ENCODE assay signal across 11 mouse cellular contexts in the genomic region with DNA sequence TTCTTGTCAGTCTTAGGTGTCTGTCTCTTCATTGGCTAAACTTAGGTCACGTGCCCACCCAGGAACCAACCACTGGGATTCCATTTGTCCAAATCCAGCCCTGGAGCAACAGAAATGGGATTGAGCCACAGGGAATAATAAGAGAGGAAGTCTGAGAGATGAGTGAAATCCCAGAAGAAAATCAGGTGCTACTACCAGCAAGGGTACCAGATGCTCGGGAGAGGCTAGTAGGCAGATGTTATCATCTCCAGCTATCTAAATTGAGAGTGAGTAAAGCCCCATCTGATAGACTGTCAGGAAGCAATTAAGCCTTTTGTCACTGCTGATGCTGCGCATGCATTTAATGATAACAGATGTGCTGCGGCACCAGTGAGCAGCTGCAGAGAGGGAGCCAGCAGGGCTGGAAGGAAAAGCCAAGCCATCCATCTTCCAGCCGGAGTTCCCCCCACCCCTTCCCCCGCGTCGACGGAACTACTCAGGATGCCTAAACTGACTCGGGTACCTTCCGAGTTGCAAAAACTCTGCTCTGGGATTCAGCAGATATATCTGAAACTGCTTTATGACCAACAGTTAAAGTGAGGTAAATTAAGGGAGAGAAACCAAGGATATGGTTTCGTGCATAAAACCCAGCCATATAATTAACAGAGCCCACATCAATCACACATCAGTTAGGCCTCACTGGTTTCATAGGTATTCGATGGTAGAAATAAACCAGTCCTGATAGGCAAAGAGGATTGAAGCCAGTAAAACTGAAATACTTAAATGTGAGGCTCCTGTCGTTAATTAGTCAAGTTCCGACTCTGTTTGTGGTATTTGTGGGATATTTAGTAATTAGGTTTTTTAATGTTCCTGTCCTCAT. TPM values are rescaled to one million over a fixed set of nuclear protein-coding genes. Genes with fewer than 3 reads are reported as not detected.
DNase-seq lines count a peak whose midpoint lies in the region; ATAC-seq and TF ChIP-seq lines count a peak whose summit lies in the region.
"Had no signal": no experiment of that assay in that cellular context is flagged by ENCODE, and none has a peak within 500 bp of the region (broad histone marks: within the 10 kb centered on the region; RNA-seq: fewer than 3 reads in every experiment).

No protein-coding gene starts in this region.

- no peaks in the 10 kb centered on the region for H3K4me1 ChIP-seq in lung, embryonic 14.5 days (ENCODE audit: insufficient read depth)
- H3K4me1 ChIP-seq in forebrain, embryonic 16.5 days (replicated peaks; ENCODE audit: control insufficient read depth, insufficient read depth, low read length) = no peaks in the 10 kb centered on the region
- no peaks in the 10 kb centered on the region for H3K4me1 ChIP-seq in limb, embryonic 14.5 days (ENCODE audit: control insufficient read depth, insufficient read depth, low read length)
- H3K4me1 ChIP-seq in stomach, postnatal 0 days (replicated peaks; ENCODE audit: control insufficient read depth, insufficient read depth) = no peaks in the 10 kb centered on the region

- peak; percentile 10 for DNase-seq in lung, embryonic 14.5 days
- no peak for DNase-seq in lung, postnatal 36 days
- DNase-seq in limb, embryonic 14.5 days (ENCODE audit: low spot score) = peak; percentile 16
- peak; percentile 42 for DNase-seq in retina, embryonic 14.5 days (ENCODE audit: low spot score)
- DNase-seq in stomach, postnatal 0 days (ENCODE audit: low spot score) = no peak
- DNase-seq in lung, postnatal 14 days = no peak
- DNase-seq in thymus, postnatal 4 days = no peak
- DNase-seq: kidney, adult 9 months had no signal

- H3K27ac ChIP-seq in lung, embryonic 14.5 days (ENCODE audit: low read depth) = no peak overlapping the region
- no peak overlapping the region for H3K27ac ChIP-seq in forebrain, embryonic 16.5 days (ENCODE audit: low read length)
- no peak overlapping the region for H3K27ac ChIP-seq in limb, embryonic 14.5 days (replicated peaks; ENCODE audit: low read depth, low read length)
- H3K27ac ChIP-seq in stomach, postnatal 0 days (replicated peaks) = no peak overlapping the region

- WGBS in lung, embryonic 14.5 days = 33% methylated on average over 15 of the region's 15 CpGs
- WGBS in forebrain, embryonic 16.5 days = 59% methylated on average over 15 of the region's 15 CpGs
- WGBS in limb, embryonic 14.5 days = 9% methylated on average over 15 of the region's 15 CpGs
- WGBS in stomach, postnatal 0 days = 40% methylated on average over 15 of the region's 15 CpGs

- no peaks in the 10 kb centered on the region for H3K36me3 ChIP-seq in lung, embryonic 14.5 days (ENCODE audit: insufficient read depth)
- no peaks in the 10 kb centered on the region for H3K36me3 ChIP-seq in forebrain, embryonic 16.5 days (ENCODE audit: control insufficient read depth, insufficient read depth)
- H3K36me3 ChIP-seq in limb, embryonic 14.5 days (ENCODE audit: control insufficient read depth, insufficient read depth, low read length) = no peaks in the 10 kb centered on the region
- H3K36me3 ChIP-seq in stomach, postnatal 0 days (ENCODE audit: control insufficient read depth, insufficient read depth, low read length) = no peaks in the 10 kb centered on the region

- H3K9me3 ChIP-seq in lung, embryonic 14.5 days (ENCODE audit: low read depth, low read length) = no peaks in the 10 kb centered on the region
- no peaks in the 10 kb centered on the region for H3K9me3 ChIP-seq in forebrain, embryonic 16.5 days (ENCODE audit: control insufficient read depth, low read length)
- H3K9me3 ChIP-seq in limb, embryonic 14.5 days (ENCODE audit: control insufficient read depth, low read length) = no peaks in the 10 kb centered on the region
- no peaks in the 10 kb centered on the region for H3K9me3 ChIP-seq in stomach, postnatal 0 days (ENCODE audit: control insufficient read depth, low read length)

- no peak for TF ChIP-seq EP300 in stomach, postnatal 0 days (optimal IDR thresholded peaks at IDR 0.05)

- H3K4me2 ChIP-seq in lung, embryonic 14.5 days = no peak overlapping the region; the same call in 1 of the 2 replicates
- no peak overlapping the region for H3K4me2 ChIP-seq in forebrain, embryonic 16.5 days (ENCODE audit: low read length)
- H3K4me2 ChIP-seq in limb, embryonic 14.5 days (replicated peaks; ENCODE audit: low read depth, low read length, severe bottlenecking) = no peak overlapping the region
- H3K4me2 ChIP-seq in stomach, postnatal 0 days (replicated peaks; ENCODE audit: low read depth) = no peak overlapping the region
- H3K4me2 ChIP-seq: heart, embryonic 11.5 days had no signal

- H3K4me3 ChIP-seq in lung, embryonic 14.5 days (ENCODE audit: low read depth, low read length) = no peak overlapping the region
- H3K4me3 ChIP-seq in forebrain, embryonic 16.5 days (replicated peaks; ENCODE audit: low read length) = no peak overlapping the region
- no peak overlapping the region for H3K4me3 ChIP-seq in limb, embryonic 14.5 days (replicated peaks; ENCODE audit: low read length)
- H3K4me3 ChIP-seq in stomach, postnatal 0 days (ENCODE audit: low read depth, low read length) = no peak overlapping the region

- no peak for TF ChIP-seq POLR2A in limb, embryonic 14.5 days (IDR thresholded peaks at IDR 0.05; ENCODE audit: borderline replicate concordance, extremely low read depth, insufficient read depth, insufficient read length)

- no peak overlapping the region for H3K9ac ChIP-seq in lung, embryonic 14.5 days
- no peak overlapping the region for H3K9ac ChIP-seq in forebrain, embryonic 16.5 days (replicated peaks; ENCODE audit: low read depth, low read length)
- no peak overlapping the region for H3K9ac ChIP-seq in limb, embryonic 14.5 days (ENCODE audit: low read depth, low read length, severe bottlenecking)
- H3K9ac ChIP-seq in stomach, postnatal 0 days (ENCODE audit: low read length) = no peak overlapping the region

- ATAC-seq in lung, embryonic 14.5 days (ENCODE audit: insufficient read depth) = peak; percentile 41; the same call in 1 of the 2 replicates
- ATAC-seq in forebrain, embryonic 16.5 days = peak; percentile 90
- ATAC-seq in limb, embryonic 14.5 days (ENCODE audit: low FRiP score, low read depth) = no peak
- ATAC-seq in stomach, postnatal 0 days (ENCODE audit: low FRiP score, low TSS enrichment) = no peak
- ATAC-seq: CD4-positive, CD25-positive, alpha-beta regulatory T cell, adult 4 months had no signal

- H3K27me3 ChIP-seq in lung, embryonic 14.5 days (ENCODE audit: insufficient read depth, low read length) = no peaks in the 10 kb centered on the region
- no peaks in the 10 kb centered on the region for H3K27me3 ChIP-seq in forebrain, embryonic 16.5 days (replicated peaks; ENCODE audit: control insufficient read depth, insufficient read depth, low read length)
- no peaks in the 10 kb centered on the region for H3K27me3 ChIP-seq in limb, embryonic 14.5 days (ENCODE audit: control insufficient read depth, insufficient read depth, low read length)
- no peaks in the 10 kb centered on the region for H3K27me3 ChIP-seq in stomach, postnatal 0 days (ENCODE audit: control insufficient read depth, insufficient read depth, low read length)

- no peak for TF ChIP-seq CTCF in lung, embryonic 14.5 days (IDR thresholded peaks at IDR 0.05; ENCODE audit: low read depth)
- TF ChIP-seq CTCF in stomach, postnatal 0 days (IDR thresholded peaks at IDR 0.05; ENCODE audit: low read depth) = no peak

RNA-seq across cellular contexts. Expression of gene Fam78b, which starts 53.1 kb away (rescaled TPM):
- polyA plus RNA-seq in lung, embryonic 14.5 days (2014; fragmentation: Nextera tagmentation; extraction: Ambion mirVana) = 0.79 and 0.88 TPM in 2 replicates
- 6.7 and 6.9 TPM in 2 replicates for polyA plus RNA-seq in forebrain, embryonic 16.5 days (2015; fragmentation: Nextera tagmentation; extraction: Ambion mirVana)
- 2.3 and 2.8 TPM in 2 replicates for polyA plus RNA-seq in limb, embryonic 14.5 days (2012; rRNA removed)
- 1.3 and 1.4 TPM in 2 replicates for polyA plus RNA-seq in limb, embryonic 14.5 days (2014; fragmentation: Nextera tagmentation; extraction: Ambion mirVana)
- polyA plus RNA-seq in stomach, postnatal 0 days (2015; fragmentation: Nextera tagmentation; extraction: Ambion mirVana) = 0.36 and 0.40 TPM in 2 replicates

Comparison
In these comparisons a context has a peak if more than half of its experiments do, and no peak if none do; other contexts are left out.
1. DNase-seq: peak in lung, embryonic 14.5 days (single experiment), limb, embryonic 14.5 days (single experiment) and retina, embryonic 14.5 days (single experiment); none in lung, postnatal 36 days (single experiment), stomach, postnatal 0 days (single experiment), lung, postnatal 14 days (single experiment) and thymus, postnatal 4 days (single experiment).
2. ATAC-seq: peak in lung, embryonic 14.5 days (single experiment) and forebrain, embryonic 16.5 days (single experiment); none in limb, embryonic 14.5 days (single experiment) and stomach, postnatal 0 days (single experiment).